Mouse (Mus musculus): ENCODE results near the gene Gp5. TPM values are rescaled to one million over a fixed set of nuclear protein-coding genes. Genes with fewer than 3 reads are reported as not detected.

Gene Gp5
- polyA plus RNA-seq, 1 experiment from 2014 or later = 0.42 TPM

DNA sequence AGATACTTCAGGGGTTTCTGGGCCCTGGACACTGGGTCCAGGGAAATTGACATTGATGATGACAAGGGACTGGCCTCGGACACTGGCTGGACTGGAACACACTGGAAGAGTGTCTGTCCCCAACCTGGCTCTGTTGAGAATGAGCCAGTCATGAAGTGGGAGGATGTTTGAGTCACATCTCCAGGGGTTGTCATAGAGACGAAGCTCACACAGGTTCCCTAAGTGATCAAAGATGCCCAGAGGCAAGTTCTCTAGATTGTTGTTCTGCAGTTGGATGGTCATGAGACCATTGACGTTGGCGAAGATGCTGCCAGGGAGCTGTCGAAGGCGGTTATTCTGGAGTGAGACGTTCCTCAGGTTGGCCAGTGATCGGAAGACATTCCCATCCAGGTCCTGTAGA lies 37.5 kb downstream of the Gp5 start:
- Histone ChIP-seq H3K36me3 (no peaks in the 10 kb centered on the region), H3K9ac (no peak overlapping the region), H3K4me3 (no peak overlapping the region), H3K4me2 (no peak overlapping the region), H3K4me1 (replicated peaks) (peaks cover 10% of the 10 kb centered on the region), H3K9me3 (no peaks in the 10 kb centered on the region), H3K27me3 (no peaks in the 10 kb centered on the region; the same call in 1 of the 2 replicates), H3K27ac (replicated peaks) (no peak overlapping the region)
- 93% methylated on average over 8 of the region's 8 CpGs for WGBS
- no peak for ATAC-seq (ENCODE audit: low read depth)

DNA sequence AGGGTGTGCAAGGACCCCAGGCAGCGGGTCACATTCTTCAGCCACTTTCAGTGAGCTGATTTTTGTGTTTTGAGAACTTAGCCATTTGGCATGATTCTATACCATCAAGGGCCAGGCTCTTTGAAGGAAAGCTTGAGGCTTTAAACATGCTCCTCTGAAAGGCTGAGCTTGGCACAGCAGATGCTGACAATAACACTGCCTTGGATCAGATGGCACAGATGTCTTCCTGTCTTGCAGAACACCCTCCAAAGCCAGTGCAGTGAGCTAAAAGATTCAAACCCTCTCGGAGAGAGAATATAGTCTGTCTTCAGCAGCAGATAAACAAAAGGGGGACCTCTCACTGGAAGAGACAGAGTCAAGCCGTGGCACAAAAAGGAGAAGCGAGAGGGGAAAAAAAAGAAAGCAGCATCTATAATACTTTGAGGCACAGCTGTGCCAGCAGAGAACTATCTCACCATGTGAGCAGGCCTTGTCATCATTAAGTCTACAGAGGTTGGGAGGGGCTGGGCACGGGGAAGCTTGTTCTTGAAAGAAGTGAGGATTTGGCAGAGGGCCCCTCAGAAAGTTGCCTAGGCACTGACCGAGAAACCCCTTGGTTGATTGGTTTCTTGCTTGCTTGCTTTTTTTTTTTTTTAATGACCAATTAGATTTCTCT lies 38.5 kb downstream of the Gp5 start:
- peaks cover 10% of the 10 kb centered on the region for H3K4me1 ChIP-seq (replicated peaks)
- no peak overlapping the region for H3K4me2 ChIP-seq
- no peak overlapping the region for H3K27ac ChIP-seq (replicated peaks)
- 60% methylated on average over 6 of the region's 6 CpGs for WGBS
- no peak overlapping the region for H3K9ac ChIP-seq
- H3K4me3 ChIP-seq = no peak overlapping the region
- no peaks in the 10 kb centered on the region for H3K9me3 ChIP-seq
- no peaks in the 10 kb centered on the region for H3K27me3 ChIP-seq
- no peak for ATAC-seq (ENCODE audit: low read depth)
- H3K36me3 ChIP-seq = no peaks in the 10 kb centered on the region

DNA sequence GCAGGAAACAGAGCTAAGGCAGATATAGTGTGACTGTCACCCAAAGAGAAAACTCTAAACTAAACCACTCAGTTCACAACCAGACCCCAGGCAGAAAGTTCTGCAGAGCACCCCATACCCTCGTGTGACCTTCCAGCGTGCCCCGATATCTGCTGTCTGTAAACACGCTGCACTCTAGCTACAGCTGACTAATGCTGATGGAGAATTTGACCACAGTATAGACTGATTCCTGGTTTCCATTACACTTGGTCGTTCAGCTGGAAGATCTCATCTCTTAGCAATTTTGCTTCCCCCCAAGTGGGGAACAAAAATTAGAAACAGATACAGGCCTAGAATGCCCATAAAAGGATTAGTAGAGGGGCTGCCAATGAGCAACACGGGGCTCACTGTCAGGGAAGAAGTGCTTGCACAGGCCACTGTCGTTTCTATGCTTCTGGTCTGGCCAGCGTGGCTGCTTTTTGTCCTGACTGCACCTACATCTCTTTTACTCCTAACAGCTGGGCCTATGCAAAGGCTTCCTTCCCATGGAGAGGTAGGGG lies 39.3 kb downstream of the Gp5 start:
- WGBS = 77% methylated on average over 8 of the region's 8 CpGs
- no peak overlapping the region for H3K4me2 ChIP-seq
- H3K36me3 ChIP-seq = no peaks in the 10 kb centered on the region
- H3K9me3 ChIP-seq = no peaks in the 10 kb centered on the region
- H3K4me3 ChIP-seq = no peak overlapping the region
- H3K9ac ChIP-seq = no peak overlapping the region
- H3K27ac ChIP-seq (replicated peaks) = no peak overlapping the region
- H3K27me3 ChIP-seq = no peaks in the 10 kb centered on the region
- ATAC-seq (ENCODE audit: low read depth) = no peak
- peaks cover 10% of the 10 kb centered on the region for H3K4me1 ChIP-seq (replicated peaks)

DNA sequence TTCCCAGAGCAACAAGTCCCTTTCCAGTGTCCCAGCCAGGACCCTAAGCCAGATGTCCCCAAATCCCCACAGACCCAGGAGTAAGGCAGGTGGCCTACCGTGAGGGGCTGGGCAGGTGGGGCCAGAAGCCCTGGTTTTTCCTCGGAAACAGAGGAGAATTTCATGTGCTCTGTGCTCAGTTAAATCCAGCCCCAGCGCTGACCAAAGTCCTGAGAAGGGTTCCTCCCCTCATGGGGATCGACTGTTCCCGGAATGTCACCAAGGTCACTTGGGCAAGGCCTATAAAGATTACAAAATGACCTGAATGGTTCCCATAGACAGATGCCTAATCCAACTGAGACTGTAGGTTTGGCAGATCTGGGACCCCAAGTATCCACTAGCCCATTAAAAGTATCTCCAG lies 43.2 kb downstream of the Gp5 start, which contains the start of gene Cpn2:
TSS of gene Cpn2 (minus strand) at position 141 of the 400 bp plus-strand sequence.
- ATAC-seq (ENCODE audit: low read depth) = no peak
- no peak within 1 kb of the TSS for H3K4me3 ChIP-seq
- H3K9ac ChIP-seq = no peak within 1 kb of the TSS
- H3K4me2 ChIP-seq = no peak within 1 kb of the TSS
- H3K27ac ChIP-seq (replicated peaks) = no peak within 1 kb of the TSS
- no peaks in the 10 kb centered on the region for H3K9me3 ChIP-seq
- no peaks in the 10 kb centered on the region for H3K36me3 ChIP-seq
- WGBS = 82% methylated on average over 5 of the region's 5 CpGs
- H3K4me1 ChIP-seq (replicated peaks) = peaks cover 10% of the 10 kb centered on the region
- 0 out of 2 replicates have a peak, but pooled peaks cover 6% of the 10 kb centered on the region for H3K27me3 ChIP-seq

DNA sequence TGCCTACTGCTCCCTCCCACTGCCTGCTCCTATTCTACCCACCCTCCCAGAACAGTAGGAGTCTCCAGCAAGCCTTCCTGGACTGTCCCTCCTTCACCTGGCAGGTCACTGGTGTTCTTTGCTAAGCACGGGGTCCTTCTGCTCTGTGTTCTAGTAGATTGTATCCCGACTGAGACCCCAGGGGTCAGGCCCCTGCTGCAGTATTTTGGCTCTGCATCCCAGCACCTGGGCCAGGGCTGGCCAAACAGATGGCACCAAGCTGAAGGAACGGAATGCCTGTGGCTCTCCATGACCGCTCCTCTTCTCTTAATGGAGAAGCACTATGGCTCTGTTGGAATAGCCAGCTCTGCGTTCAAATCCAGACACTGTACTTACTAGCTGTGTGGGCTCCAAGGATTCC lies 44.0 kb downstream of the Gp5 start:
- ATAC-seq (ENCODE audit: low read depth) = no peak
- no peaks in the 10 kb centered on the region for H3K36me3 ChIP-seq
- peaks cover 2% of the 10 kb centered on the region; the same call in 1 of the 2 replicates for H3K4me1 ChIP-seq (replicated peaks)
- no peaks in the 10 kb centered on the region for H3K9me3 ChIP-seq
- 81% methylated on average over 5 of the region's 5 CpGs for WGBS
- H3K4me2 ChIP-seq = no peak overlapping the region
- no peak overlapping the region for H3K4me3 ChIP-seq
- no peak overlapping the region for H3K9ac ChIP-seq
- H3K27me3 ChIP-seq = 0 out of 2 replicates have a peak, but pooled peaks cover 6% of the 10 kb centered on the region
- no peak overlapping the region for H3K27ac ChIP-seq (replicated peaks)

DNA sequence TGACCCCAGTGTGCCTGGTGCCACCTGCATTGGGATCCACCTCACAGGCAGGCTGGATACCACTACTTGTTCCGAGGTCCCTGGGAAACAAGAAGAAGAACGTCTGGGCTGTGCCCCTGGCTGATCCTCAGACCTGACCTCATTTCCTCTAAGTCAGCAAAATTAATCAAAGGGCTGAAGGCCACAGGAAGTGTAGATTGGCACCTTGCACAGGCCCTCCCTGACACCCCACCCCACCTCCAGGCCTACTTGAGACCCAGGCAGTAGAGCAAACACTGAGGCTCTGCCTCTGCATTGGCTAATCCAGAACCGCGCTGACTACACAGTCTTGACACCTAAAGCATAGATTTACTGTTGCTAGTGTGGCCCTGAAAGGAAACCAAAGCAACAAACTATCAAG lies 45.0 kb downstream of the Gp5 start:
- 0 out of 2 replicates have a peak, but pooled peaks cover 6% of the 10 kb centered on the region for H3K27me3 ChIP-seq
- no peak overlapping the region for H3K9ac ChIP-seq
- ATAC-seq (ENCODE audit: low read depth) = no peak
- WGBS = 75% methylated on average over 4 of the region's 4 CpGs
- no peaks in the 10 kb centered on the region for H3K36me3 ChIP-seq
- no peak overlapping the region for H3K27ac ChIP-seq (replicated peaks)
- H3K4me2 ChIP-seq = no peak overlapping the region
- H3K4me1 ChIP-seq (replicated peaks) = no peaks in the 10 kb centered on the region
- H3K4me3 ChIP-seq = no peak overlapping the region
- no peaks in the 10 kb centered on the region for H3K9me3 ChIP-seq

DNA sequence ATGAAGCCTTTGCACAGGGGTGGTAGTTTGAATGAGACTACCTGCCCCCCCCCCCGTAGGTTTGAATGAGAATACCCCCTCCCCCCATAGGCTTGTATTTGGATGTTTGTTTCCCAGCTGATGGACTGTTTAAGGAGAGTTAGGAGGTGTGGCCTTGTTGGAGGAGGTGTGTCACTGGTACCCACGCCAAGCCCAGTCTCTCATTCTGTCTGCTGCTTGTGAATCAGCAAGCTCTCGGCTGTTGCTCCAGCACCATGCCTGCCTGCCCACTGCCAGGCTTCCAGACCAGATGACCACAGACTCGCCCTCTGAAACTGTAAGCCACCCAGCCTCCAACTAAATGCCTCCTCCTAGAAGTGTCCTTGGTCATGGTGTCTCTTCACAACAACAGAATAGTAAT lies 47.4 kb downstream of the Gp5 start:
- 60% methylated on average over 4 of the region's 4 CpGs for WGBS
- Histone ChIP-seq H3K27me3 (0 out of 2 replicates have a peak, but pooled peaks cover 6% of the 10 kb centered on the region), H3K27ac (replicated peaks) (no peak overlapping the region), H3K9ac (no peak overlapping the region), H3K4me3 (no peak overlapping the region), H3K36me3 (no peaks in the 10 kb centered on the region), H3K9me3 (no peaks in the 10 kb centered on the region), H3K4me1 (replicated peaks) (no peaks in the 10 kb centered on the region), H3K4me2 (no peak overlapping the region)
- no peak for ATAC-seq (ENCODE audit: low read depth)

DNA sequence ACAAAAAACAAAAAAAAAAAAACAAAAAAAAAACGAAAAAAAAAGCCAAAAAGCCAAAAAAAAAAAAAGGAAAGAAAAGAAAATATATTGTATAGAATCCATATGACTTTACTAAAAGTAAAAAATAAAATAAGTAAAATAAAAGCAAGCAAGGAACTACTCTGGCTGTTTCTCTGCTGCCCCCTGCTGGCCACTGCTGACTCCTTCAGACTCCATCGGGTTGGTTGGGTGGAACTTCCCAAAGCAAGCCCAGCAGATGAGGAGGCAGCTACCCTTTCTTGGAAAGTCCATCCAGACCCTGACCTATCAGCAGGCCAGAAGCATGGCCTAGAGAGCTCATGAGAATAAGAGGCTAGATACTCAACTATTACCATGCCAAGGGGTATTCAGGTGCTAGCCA lies 47.9 kb downstream of the Gp5 start:
- WGBS = 1% methylated on average over 2 of the region's 2 CpGs

DNA sequence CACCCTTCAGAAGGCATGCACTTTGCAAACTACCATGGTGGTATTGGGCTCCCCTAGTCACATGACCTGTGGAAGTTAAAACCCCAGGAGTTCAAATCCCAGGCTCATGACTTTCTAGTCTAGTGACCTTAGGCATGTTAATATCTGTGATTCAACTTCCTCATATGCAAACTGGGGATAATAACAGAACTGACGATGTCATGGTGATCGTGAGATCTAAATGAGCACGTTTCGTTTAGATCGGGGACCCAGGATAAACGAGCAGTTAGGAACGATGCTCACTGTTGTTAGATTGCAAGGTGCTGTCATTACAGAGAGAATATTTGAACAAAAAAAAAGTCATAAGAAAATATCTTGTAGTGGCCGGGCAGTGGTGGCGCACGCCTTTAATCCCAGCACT lies 48.4 kb downstream of the Gp5 start:
- Histone ChIP-seq H3K4me3 (no peak overlapping the region), H3K27ac (replicated peaks) (no peak overlapping the region), H3K36me3 (no peaks in the 10 kb centered on the region), H3K4me1 (replicated peaks) (no peaks in the 10 kb centered on the region), H3K27me3 (peaks cover 6% of the 10 kb centered on the region; the same call in 1 of the 2 replicates), H3K9ac (no peak overlapping the region), H3K4me2 (no peak overlapping the region), H3K9me3 (no peaks in the 10 kb centered on the region)
- WGBS = 90% methylated on average over 10 of the region's 10 CpGs
- ATAC-seq (ENCODE audit: low read depth) = no peak

More for the DNA sequence above, 47.9 kb downstream of the Gp5 start:
- no peaks in the 10 kb centered on the region for H3K36me3 ChIP-seq
- ATAC-seq (ENCODE audit: low read depth) = no peak; the same call in 1 of the 2 replicates
- peaks cover 6% of the 10 kb centered on the region; the same call in 1 of the 2 replicates for H3K27me3 ChIP-seq
- H3K4me2 ChIP-seq = no peak overlapping the region
- no peak overlapping the region for H3K4me3 ChIP-seq
- no peaks in the 10 kb centered on the region for H3K9me3 ChIP-seq
- H3K27ac ChIP-seq (replicated peaks) = no peak overlapping the region
- no peak overlapping the region for H3K9ac ChIP-seq
- H3K4me1 ChIP-seq (replicated peaks) = no peaks in the 10 kb centered on the region

DNA sequence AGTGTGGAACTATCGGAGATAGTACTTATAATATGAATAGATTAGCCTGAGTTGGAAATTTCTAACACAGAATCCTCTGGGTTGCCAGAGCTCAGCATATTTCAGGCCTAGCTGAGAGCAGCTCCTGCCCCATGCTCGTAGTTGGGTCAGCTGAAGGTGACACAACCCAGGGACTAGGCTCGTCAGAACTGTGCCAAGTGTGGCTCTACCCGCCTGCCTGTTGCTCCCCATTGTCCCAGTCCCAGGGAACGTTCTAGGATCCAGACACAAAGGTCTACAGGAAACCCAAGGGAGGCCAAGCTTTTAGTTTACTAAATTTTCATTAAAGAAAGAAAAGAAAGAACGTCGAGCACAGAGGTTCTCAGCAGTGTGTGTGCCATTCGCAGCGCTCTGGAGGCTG lies 49.2 kb downstream of the Gp5 start:
- WGBS = 88% methylated on average over 9 of the region's 9 CpGs
- no peaks in the 10 kb centered on the region for H3K4me1 ChIP-seq (replicated peaks)
- no peak for ATAC-seq (ENCODE audit: low read depth)

DNA sequence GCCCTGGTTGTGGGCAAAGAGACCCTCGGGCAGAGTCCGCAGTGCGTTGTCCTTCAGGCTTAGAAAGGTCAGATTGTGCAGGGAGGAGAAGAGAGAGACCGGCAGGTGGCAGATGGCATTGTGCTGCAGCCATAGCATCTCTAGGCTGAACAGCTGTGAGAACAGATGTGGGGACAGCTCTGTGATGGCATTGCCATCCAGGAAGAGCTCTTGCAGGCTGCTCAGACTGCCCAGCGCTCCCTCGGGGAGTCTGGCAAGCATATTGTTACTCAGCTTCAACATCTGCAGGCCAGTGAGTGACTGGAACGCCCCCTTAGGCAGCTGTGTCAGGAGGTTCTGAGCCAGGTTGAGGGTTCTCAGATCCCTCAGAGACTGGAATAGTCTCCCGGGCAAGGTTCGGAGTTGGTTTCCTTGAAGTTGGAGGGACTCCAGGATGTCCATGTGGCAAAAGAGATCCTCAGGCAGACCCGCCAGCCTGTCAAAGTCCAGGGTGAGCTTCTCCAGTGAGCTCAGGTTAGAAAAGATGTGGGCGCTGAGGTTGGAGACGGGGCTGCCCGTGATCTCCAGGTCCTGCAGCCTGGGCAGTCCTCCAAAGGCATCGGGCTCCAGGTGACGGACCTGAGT lies 50.5 kb downstream of the Gp5 start:
- no peaks in the 10 kb centered on the region for H3K4me1 ChIP-seq (replicated peaks)
- no peak overlapping the region for H3K4me2 ChIP-seq
- no peak overlapping the region for H3K4me3 ChIP-seq
- H3K36me3 ChIP-seq = no peaks in the 10 kb centered on the region
- H3K27ac ChIP-seq (replicated peaks) = no peak overlapping the region
- no peaks in the 10 kb centered on the region for H3K9me3 ChIP-seq
- H3K9ac ChIP-seq = no peak overlapping the region
- H3K27me3 ChIP-seq = peaks cover 2% of the 10 kb centered on the region
- no peak for ATAC-seq (ENCODE audit: low read depth)
- WGBS = 91% methylated on average over 15 of the region's 15 CpGs

More for the DNA sequence above, 49.2 kb downstream of the Gp5 start:
- H3K36me3 ChIP-seq = no peaks in the 10 kb centered on the region
- no peak overlapping the region for H3K9ac ChIP-seq
- no peak overlapping the region for H3K27ac ChIP-seq (replicated peaks)
- H3K27me3 ChIP-seq = peaks cover 6% of the 10 kb centered on the region
- no peak overlapping the region for H3K4me3 ChIP-seq
- H3K9me3 ChIP-seq = no peaks in the 10 kb centered on the region
- no peak overlapping the region for H3K4me2 ChIP-seq

DNA sequence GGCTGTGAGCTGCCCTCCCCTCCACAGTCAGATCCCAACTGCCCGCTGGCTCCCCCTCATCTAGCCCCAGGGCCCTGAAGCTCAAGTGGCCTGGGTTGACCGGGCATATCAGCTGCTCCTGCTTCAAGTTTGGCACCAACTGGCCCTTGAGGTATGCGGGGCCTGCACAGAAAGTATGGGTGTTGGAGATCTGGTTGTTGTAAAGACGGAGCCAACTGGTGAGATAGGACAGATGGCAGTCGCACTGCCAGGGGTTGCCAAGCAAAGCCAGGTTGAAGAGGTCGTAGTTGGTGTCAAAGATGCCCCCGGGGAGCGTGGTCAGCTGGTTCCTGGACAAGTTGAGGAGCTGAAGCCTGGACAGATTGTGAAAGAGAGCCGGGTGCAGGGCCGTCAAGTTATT lies 51.1 kb downstream of the Gp5 start:
- 90% methylated on average over 10 of the region's 10 CpGs for WGBS
- no peaks in the 10 kb centered on the region for H3K4me1 ChIP-seq (replicated peaks)
- no peaks in the 10 kb centered on the region for H3K36me3 ChIP-seq
- no peaks in the 10 kb centered on the region for H3K9me3 ChIP-seq
- H3K9ac ChIP-seq = no peak overlapping the region
- H3K27me3 ChIP-seq = peaks cover 5% of the 10 kb centered on the region
- no peak overlapping the region for H3K4me2 ChIP-seq
- no peak overlapping the region for H3K4me3 ChIP-seq
- ATAC-seq (ENCODE audit: low read depth) = no peak
- H3K27ac ChIP-seq (replicated peaks) = no peak overlapping the region
